Mouse (Mus musculus) CD8-positive naive resting alpha-beta T cell, adult 2 months (primary cell): ENCODE data around the gene Klhdc2.

Experiments used
- DNase-seq, 2 experiments: peaks; one replicate each; pipeline ENCODE4 v3.0.0; 2022; ENCODE audit warnings: low read depth in 2 of 2, low spot score in 2 of 2

Gene Klhdc2

GRCm38 (mm10) chr12:69296511-69297410 is at the start of gene Klhdc2:
Klhdc2 (plus strand) TSS chr12:69296681.
- peak; percentile 58 to 72 for DNase-seq

GRCm38 (mm10) chr12:69249766-69250165 is 46.7 kb upstream of the Klhdc2 start:
- DNase-seq, result no peak

- DNase-seq, result no peak
These were observed 45.7 kb upstream of the Klhdc2 start for GRCm38 (mm10) chr12:69250756-69251155.

- DNase-seq, result no peak
These were observed 42.7 kb upstream of the Klhdc2 start for GRCm38 (mm10) chr12:69253806-69254205.

- peak; percentile 79 to 81 for DNase-seq
These were observed 38.6 kb upstream of the Klhdc2 start for GRCm38 (mm10) chr12:69257836-69258235.

- no peak for DNase-seq
These were observed 34.2 kb upstream of the Klhdc2 start for GRCm38 (mm10) chr12:69262251-69262650.

GRCm38 (mm10) chr12:69265031-69265430 is 31.4 kb upstream of the Klhdc2 start:
- DNase-seq, result no peak

- DNase-seq, result no peak
These were observed 28.4 kb upstream of the Klhdc2 start for GRCm38 (mm10) chr12:69267956-69268632.

GRCm38 (mm10) chr12:69268956-69269355 is 27.5 kb upstream of the Klhdc2 start:
- DNase-seq, result no peak

- DNase-seq, result no peak
These were observed 16.5 kb upstream of the Klhdc2 start for GRCm38 (mm10) chr12:69279931-69280469.

- no peak for DNase-seq
These were observed 15.6 kb upstream of the Klhdc2 start for GRCm38 (mm10) chr12:69280915-69281314.

- DNase-seq, result no peak
These were observed 13.3 kb upstream of the Klhdc2 start for GRCm38 (mm10) chr12:69283146-69283545.

GRCm38 (mm10) chr12:69287535-69287934 is 8.9 kb upstream of the Klhdc2 start:
- DNase-seq, result no peak

GRCm38 (mm10) chr12:69288699-69289098 is 7.8 kb upstream of the Klhdc2 start:
- no peak for DNase-seq

- DNase-seq, result no peak
These were observed 4.1 kb upstream of the Klhdc2 start for GRCm38 (mm10) chr12:69292401-69292800.

- no peak for DNase-seq
These were observed 2.7 kb upstream of the Klhdc2 start for GRCm38 (mm10) chr12:69293815-69294214.

GRCm38 (mm10) chr12:69294936-69295335 is 1.5 kb upstream of the Klhdc2 start:
- peak in 1 of 2 experiments; percentile 17 for DNase-seq

- DNase-seq, result no peak
These were observed 830 bp upstream of the Klhdc2 start for GRCm38 (mm10) chr12:69295651-69296050.

- DNase-seq, result no peak
These were observed 1.1 kb downstream of the Klhdc2 start for GRCm38 (mm10) chr12:69297411-69298150.

- no peak for DNase-seq
These were observed 1.8 kb downstream of the Klhdc2 start for GRCm38 (mm10) chr12:69298281-69298680.

GRCm38 (mm10) chr12:69299231-69299630 is 2.8 kb downstream of the Klhdc2 start:
- no peak for DNase-seq
